In the genomic region with DNA sequence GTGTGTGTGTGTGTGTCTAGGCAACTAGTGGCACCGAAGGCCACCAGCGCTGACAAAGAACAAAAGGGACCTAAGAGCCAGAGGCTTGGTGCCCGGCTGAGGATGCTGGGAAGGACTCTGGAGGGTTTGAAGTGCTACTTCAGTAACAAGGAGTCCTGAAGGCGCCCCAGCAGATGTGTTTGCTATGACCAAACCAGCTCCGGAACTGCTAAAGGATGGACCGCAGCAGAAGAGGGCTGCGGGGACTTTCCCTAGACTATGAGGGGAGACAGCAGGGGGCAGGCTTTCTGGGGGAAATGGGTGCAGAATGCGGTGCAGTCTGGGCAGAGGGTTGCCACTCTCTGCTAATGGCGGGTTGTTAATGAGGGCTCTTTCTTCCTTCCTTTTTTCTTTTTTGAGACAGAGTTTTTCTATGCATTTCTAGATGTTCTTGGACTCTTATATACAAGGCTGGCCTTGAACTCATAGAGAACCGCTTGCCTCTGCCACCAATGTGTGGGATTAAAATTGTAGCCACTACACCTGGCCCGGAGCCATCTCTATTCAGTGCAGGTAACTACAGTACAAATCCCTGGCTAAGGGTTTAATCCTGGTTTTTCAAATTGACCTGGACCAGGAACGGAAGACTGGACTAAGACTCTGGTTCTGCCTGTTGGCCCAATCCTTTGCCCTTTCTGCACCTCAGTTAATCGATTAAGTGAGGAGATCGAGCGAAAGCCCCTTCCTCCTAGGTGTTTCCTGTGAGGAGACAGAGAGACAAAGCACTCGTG, we compare ENCODE assay signal across 8 mouse cellular contexts. TPM values are rescaled to one million over a fixed set of nuclear protein-coding genes. Genes with fewer than 3 reads are reported as not detected.
DNase-seq lines count a peak whose midpoint lies in the region; ATAC-seq and TF ChIP-seq lines count a peak whose summit lies in the region.

No protein-coding gene starts in this region.

- H3K9me3 ChIP-seq in CH12.LX (replicated peaks; ENCODE audit: low read length) = no peaks in the 10 kb centered on the region
- no peaks in the 10 kb centered on the region for H3K9me3 ChIP-seq in forebrain, embryonic 11.5 days (ENCODE audit: control insufficient read depth, low read length)
- H3K9me3 ChIP-seq in kidney, postnatal 0 days (replicated peaks; ENCODE audit: low read length) = no peaks in the 10 kb centered on the region

- WGBS in forebrain, embryonic 11.5 days = 29% methylated on average over 16 of the region's 16 CpGs
- 36% methylated on average over 16 of the region's 16 CpGs for WGBS in kidney, postnatal 0 days
- 35% methylated on average over 15 of the region's 16 CpGs for WGBS in macrophage (ENCODE audit: missing documents)

- no peak for TF ChIP-seq POLR2A in CH12.LX (IDR thresholded peaks at IDR 0.05; ENCODE audit: low read depth, low read length)

- H3K27ac ChIP-seq in CH12.LX (ENCODE audit: insufficient read depth, low read depth) = peak overlapping the region; percentile 71
- peak overlapping the region; percentile 94 for H3K27ac ChIP-seq in forebrain, embryonic 11.5 days (ENCODE audit: low read depth, low read length)
- H3K27ac ChIP-seq in kidney, postnatal 0 days = peak overlapping the region; percentile 93
- H3K27ac ChIP-seq in macrophage = peak overlapping the region; percentile 93

- no peak for ATAC-seq in forebrain, embryonic 11.5 days (replicated peaks; ENCODE audit: low FRiP score)
- no peak for ATAC-seq in kidney, postnatal 0 days (replicated peaks; ENCODE audit: low FRiP score, low read depth)

- dilution Hi-C loops in CH12.LX (cut with MboI; ENCODE audit: extremely low pct_ligation_motif_present, extremely low pct_unique_long_range_greater_than_20kb, low sequenced_read_pairs) = no loop called here

- TF ChIP-seq EP300 in CH12.LX (IDR thresholded peaks at IDR 0.05; ENCODE audit: low read length) = no peak

- H3K9ac ChIP-seq in CH12.LX (ENCODE audit: insufficient read depth, low read depth) = peak overlapping the region; percentile 74
- peak overlapping the region; percentile 69 for H3K9ac ChIP-seq in forebrain, embryonic 11.5 days (ENCODE audit: low read length)
- H3K9ac ChIP-seq in kidney, postnatal 0 days (ENCODE audit: low read depth, low read length) = peak overlapping the region; percentile 62

- peak overlapping the region; percentile 84 for H3K4me2 ChIP-seq in CH12.LX (ENCODE audit: insufficient read depth, low read depth, poor library complexity, severe bottlenecking)
- H3K4me2 ChIP-seq in forebrain, embryonic 11.5 days (ENCODE audit: low read depth, low read length, severe bottlenecking) = peak overlapping the region; percentile 75
- peak overlapping the region; percentile 72 for H3K4me2 ChIP-seq in kidney, postnatal 0 days (ENCODE audit: low read length)

- H3K27me3 ChIP-seq in CH12.LX (replicated peaks) = peaks cover 27% of the 10 kb centered on the region
- H3K27me3 ChIP-seq in forebrain, embryonic 11.5 days (ENCODE audit: control insufficient read depth, insufficient read depth, low read length) = no peaks in the 10 kb centered on the region; the same call in 1 of the 2 replicates
- no peaks in the 10 kb centered on the region for H3K27me3 ChIP-seq in kidney, postnatal 0 days (ENCODE audit: insufficient read depth, low read length)

- TF ChIP-seq RAD21 in CH12.LX (IDR thresholded peaks at IDR 0.05; ENCODE audit: low read depth, low read length) = no peak

- H3K4me1 ChIP-seq in CH12.LX (ENCODE audit: control insufficient read depth in 1 of 2, insufficient read depth in 2 of 2) = peaks cover 10 to 30% of the 10 kb centered on the region in 2 experiments
- H3K4me1 ChIP-seq in forebrain, embryonic 11.5 days (replicated peaks; ENCODE audit: control insufficient read depth, insufficient read depth, low read length) = peaks cover 5% of the 10 kb centered on the region; the same call in 1 of the 2 replicates
- H3K4me1 ChIP-seq in kidney, postnatal 0 days (replicated peaks; ENCODE audit: insufficient read depth, low read length) = peaks cover 5% of the 10 kb centered on the region; the same call in 1 of the 2 replicates

- peaks cover 2 to 18% of the 10 kb centered on the region in 2 experiments for H3K36me3 ChIP-seq in CH12.LX (replicated peaks in 1 of 2; ENCODE audit: control insufficient read depth in 1 of 2, insufficient read depth in 1 of 2, low read length in 1 of 2)
- no peaks in the 10 kb centered on the region for H3K36me3 ChIP-seq in forebrain, embryonic 11.5 days (ENCODE audit: control insufficient read depth, insufficient read depth, low read length)
- no peaks in the 10 kb centered on the region for H3K36me3 ChIP-seq in kidney, postnatal 0 days (ENCODE audit: insufficient read depth, low read length)
- H3K36me3 ChIP-seq in macrophage (ENCODE audit: inconsistent target) = no peaks in the 10 kb centered on the region

- peak; percentile 36 for DNase-seq in gastrocnemius, postnatal 10 days
- no peak for DNase-seq in gastrocnemius, postnatal 25 days
- DNase-seq in CH12.LX (ENCODE audit: extremely low read depth) = peak; percentile 64
- DNase-seq in forebrain, embryonic 11.5 days (ENCODE audit: low spot score) = no peak
- DNase-seq in kidney, postnatal 0 days (ENCODE audit: low spot score) = no peak
- no peak for DNase-seq in embryo, embryonic 9.5 days (ENCODE audit: extremely low spot score)
- no peak for DNase-seq in gastrocnemius, postnatal 14 days

- intact Hi-C loops in gastrocnemius, postnatal 14 days (cut with DNase I; ENCODE audit: low total_unique reads) = no loop called here

- H3K79me2 ChIP-seq in CH12.LX (replicated peaks; ENCODE audit: control insufficient read depth, extremely low read depth, insufficient read depth, poor library complexity, severe bottlenecking) = no peaks in the 10 kb centered on the region; the same call in 1 of the 2 replicates
- H3K79me2 ChIP-seq in macrophage (ENCODE audit: inconsistent target) = no peaks in the 10 kb centered on the region

- H3K4me3 ChIP-seq in CH12.LX (replicated peaks in 1 of 3; ENCODE audit: low read depth in 2 of 3, low read length in 2 of 3, poor library complexity in 1 of 3) (peak overlapping the region; percentile 50 to 65 (median 57)), macrophage (ENCODE audit: inconsistent target) (peak overlapping the region; percentile 65)
- H3K4me3 ChIP-seq in forebrain, embryonic 11.5 days (ENCODE audit: low read depth, low read length) = peak overlapping the region; percentile 57
- peak overlapping the region; percentile 41 for H3K4me3 ChIP-seq in kidney, postnatal 0 days (replicated peaks; ENCODE audit: low read depth, low read length)

- in situ Hi-C loops in CH12.LX (cut with MboI; ENCODE audit: low pct_ligation_motif_present, low pct_unique_long_range_greater_than_20kb, low sequenced_read_pairs) = no loop called here

- TF ChIP-seq CTCF in CH12.LX (conservative IDR thresholded peaks at IDR 0.05 in 1 of 2, IDR thresholded peaks at IDR 0.05 in 1 of 2; ENCODE audit: low read depth in 2 of 2, low read length in 2 of 2) = peak in 1 of 2 experiments; percentile 53; a peak in 2 of 4 replicates
- TF ChIP-seq CTCF in kidney, postnatal 0 days (IDR thresholded peaks at IDR 0.05; ENCODE audit: low read depth) = peak; percentile 40

RNA-seq across cellular contexts. Expression of gene Abhd11, which starts 1.0 kb away (rescaled TPM):
- 10 to 100 TPM; 51.2 to 60.6 TPM for total RNA-seq in gastrocnemius, postnatal 10 days (2021)
- total RNA-seq in gastrocnemius, postnatal 25 days (2021) = 10 to 100 TPM; 57.1 to 58.5 TPM
- 36.0 and 37.1 TPM in 2 replicates for total RNA-seq in CH12.LX (2012; rRNA removed)
- 31.2 and 36.6 TPM in 2 replicates for total RNA-seq in CH12.LX (2014; rRNA removed)
- polyA plus RNA-seq in CH12.LX (2012; ENCODE audit: insufficient read length, low read depth) = 29.2 and 32.1 TPM in 2 replicates
- 38.9 and 39.1 TPM in 2 replicates for polyA plus RNA-seq in forebrain, embryonic 11.5 days (2014; fragmentation: Nextera tagmentation; extraction: Ambion mirVana)
- polyA plus RNA-seq in kidney, postnatal 0 days (2015; fragmentation: Nextera tagmentation; extraction: Ambion mirVana) = 93.7 and 94.5 TPM in 2 replicates
- 10 to 100 TPM in 23 of 26 experiments, 1 to 10 TPM in 3; 8.5 to 35.1 (median 21.1) TPM for total RNA-seq in macrophage (2018; cell fraction: chromatin; rRNA removed)
- total RNA-seq in macrophage (2018; cell fraction: cytosol; rRNA removed) = 10 to 100 TPM in 23 of 26 experiments, 1 to 10 TPM in 3; 7.4 to 17.4 (median 13.1) TPM
- 10 to 100 TPM in 24 of 26 experiments, 1 to 10 TPM in 2; 8.0 to 49.1 (median 19.5) TPM for total RNA-seq in macrophage (2018; cell fraction: nucleus; rRNA removed)
- 9.5 to 22.6 TPM (median 12.8 TPM) in 3 replicates for polyA plus RNA-seq in macrophage (2018)
- 10 to 100 TPM; 64.1 to 69.1 TPM for total RNA-seq in gastrocnemius, postnatal 14 days (2021)

RNA-seq across cellular contexts. Expression of gene Stx1a, which starts 15.3 kb away (rescaled TPM):
- 1 to 10 TPM; 2.0 to 5.1 TPM for total RNA-seq in gastrocnemius, postnatal 10 days (2021)
- 1 to 10 TPM in 1 of 2 experiments, under 1 TPM in 1; 0.69 to 1.5 TPM for total RNA-seq in gastrocnemius, postnatal 25 days (2021)
- total RNA-seq in CH12.LX (2012; rRNA removed) (2.0 and 2.4 TPM in 2 replicates), CH12.LX (2014; rRNA removed) (0.81 and 1.1 TPM in 2 replicates)
- polyA plus RNA-seq in CH12.LX (2012; ENCODE audit: insufficient read length, low read depth) (3.0 and 3.3 TPM in 2 replicates), macrophage (2018) (0.26 to 0.45 TPM (median 0.36 TPM) in 3 replicates)
- polyA plus RNA-seq in forebrain, embryonic 11.5 days (2014; fragmentation: Nextera tagmentation; extraction: Ambion mirVana) = 11.2 and 14.9 TPM in 2 replicates
- polyA plus RNA-seq in kidney, postnatal 0 days (2015; fragmentation: Nextera tagmentation; extraction: Ambion mirVana) = 6.6 and 9.0 TPM in 2 replicates
- 1 to 10 TPM in 18 of 26 experiments, under 1 TPM in 8; 0.34 to 6.6 (median 1.6) TPM for total RNA-seq in macrophage (2018; cell fraction: chromatin; rRNA removed)
- under 1 TPM in 19 of 26 experiments, not detected in 7; 0.03 to 0.44 (median 0.14) TPM for total RNA-seq in macrophage (2018; cell fraction: cytosol; rRNA removed)
- total RNA-seq in macrophage (2018; cell fraction: nucleus; rRNA removed) = 1 to 10 TPM in 8 of 26 experiments, under 1 TPM in 14, not detected in 4; 0.29 to 3.3 (median 0.86) TPM
- total RNA-seq in gastrocnemius, postnatal 14 days (2021) = 1 to 10 TPM; 1.4 to 1.5 TPM

RNA-seq across cellular contexts. Expression of gene Cldn3, which starts 22.0 kb away (rescaled TPM):
- total RNA-seq in gastrocnemius, postnatal 10 days (2021) = not detected
- total RNA-seq in gastrocnemius, postnatal 25 days (2021) = under 1 TPM in 1 of 2 experiments, not detected in 1; 0.21 TPM
- total RNA-seq in CH12.LX (2012; rRNA removed) (not detected in 2 replicates), CH12.LX (2014; rRNA removed) (not detected in 2 replicates)
- polyA plus RNA-seq in CH12.LX (2012; ENCODE audit: insufficient read length, low read depth) (not detected in 2 replicates), macrophage (2018) (not detected in 3 replicates)
- 4.4 and 7.3 TPM in 2 replicates for polyA plus RNA-seq in forebrain, embryonic 11.5 days (2014; fragmentation: Nextera tagmentation; extraction: Ambion mirVana)
- polyA plus RNA-seq in kidney, postnatal 0 days (2015; fragmentation: Nextera tagmentation; extraction: Ambion mirVana) = 72.4 and 72.9 TPM in 2 replicates
- not detected for total RNA-seq in macrophage (2018; cell fraction: chromatin; rRNA removed)
- total RNA-seq in macrophage (2018; cell fraction: cytosol; rRNA removed) = not detected
- not detected for total RNA-seq in macrophage (2018; cell fraction: nucleus; rRNA removed)
- total RNA-seq in gastrocnemius, postnatal 14 days (2021) = under 1 TPM in 1 of 2 experiments, not detected in 1; 0.27 TPM

RNA-seq across cellular contexts. Expression of gene Dnajc30, which starts 56.0 kb away (rescaled TPM):
- total RNA-seq in gastrocnemius, postnatal 10 days (2021) = 10 to 100 TPM; 22.4 to 23.3 TPM
- total RNA-seq in gastrocnemius, postnatal 25 days (2021) = 10 to 100 TPM; 22.0 to 25.2 TPM
- 7.2 and 7.5 TPM in 2 replicates for total RNA-seq in CH12.LX (2012; rRNA removed)
- 4.1 and 4.9 TPM in 2 replicates for total RNA-seq in CH12.LX (2014; rRNA removed)
- 9.2 and 9.6 TPM in 2 replicates for polyA plus RNA-seq in CH12.LX (2012; ENCODE audit: insufficient read length, low read depth)
- 26.2 and 27.1 TPM in 2 replicates for polyA plus RNA-seq in forebrain, embryonic 11.5 days (2014; fragmentation: Nextera tagmentation; extraction: Ambion mirVana)
- polyA plus RNA-seq in kidney, postnatal 0 days (2015; fragmentation: Nextera tagmentation; extraction: Ambion mirVana) = 42.4 and 42.6 TPM in 2 replicates
- total RNA-seq in macrophage (2018; cell fraction: chromatin; rRNA removed) = 10 to 100 TPM in 2 of 26 experiments, 1 to 10 TPM in 23, under 1 TPM in 1; 0.81 to 13.1 (median 5.2) TPM
- total RNA-seq in macrophage (2018; cell fraction: cytosol; rRNA removed) = 10 to 100 TPM; 13.1 to 22.5 (median 18.9) TPM
- total RNA-seq in macrophage (2018; cell fraction: nucleus; rRNA removed) = 10 to 100 TPM in 9 of 26 experiments, 1 to 10 TPM in 17; 1.9 to 16.2 (median 7.1) TPM
- polyA plus RNA-seq in macrophage (2018) = 15.8 to 18.7 TPM (median 18.1 TPM) in 3 replicates
- total RNA-seq in gastrocnemius, postnatal 14 days (2021) = 10 to 100 TPM; 24.0 to 25.8 TPM

RNA-seq across cellular contexts. Expression of gene Bud23, which starts 56.8 kb away (rescaled TPM):
- total RNA-seq in gastrocnemius, postnatal 10 days (2021) = 10 to 100 TPM; 28.6 to 30.3 TPM
- 10 to 100 TPM; 21.7 to 27.4 TPM for total RNA-seq in gastrocnemius, postnatal 25 days (2021)
- 62.1 and 70.0 TPM in 2 replicates for total RNA-seq in CH12.LX (2012; rRNA removed)
- total RNA-seq in CH12.LX (2014; rRNA removed) = 60.7 and 79.1 TPM in 2 replicates
- polyA plus RNA-seq in CH12.LX (2012; ENCODE audit: insufficient read length, low read depth) = 118 and 141 TPM in 2 replicates
- polyA plus RNA-seq in forebrain, embryonic 11.5 days (2014; fragmentation: Nextera tagmentation; extraction: Ambion mirVana) = 142 and 148 TPM in 2 replicates
- polyA plus RNA-seq in kidney, postnatal 0 days (2015; fragmentation: Nextera tagmentation; extraction: Ambion mirVana) = 80.4 and 85.2 TPM in 2 replicates
- total RNA-seq in macrophage (2018; cell fraction: chromatin; rRNA removed) = 100 to 1,000 TPM in 18 of 26 experiments, 10 to 100 TPM in 8; 57.5 to 179 (median 125) TPM
- total RNA-seq in macrophage (2018; cell fraction: cytosol; rRNA removed) = 10 to 100 TPM; 15.9 to 30.2 (median 24.7) TPM
- 100 to 1,000 TPM in 1 of 26 experiments, 10 to 100 TPM in 25; 18.2 to 137 (median 54.9) TPM for total RNA-seq in macrophage (2018; cell fraction: nucleus; rRNA removed)
- 26.6 to 49.6 TPM (median 28.5 TPM) in 3 replicates for polyA plus RNA-seq in macrophage (2018)
- total RNA-seq in gastrocnemius, postnatal 14 days (2021) = 10 to 100 TPM; 24.7 to 33.0 TPM

Comparison
In these comparisons a context has a peak if more than half of its experiments do, and no peak if none do; other contexts are left out.
1. DNase-seq: peak in gastrocnemius, postnatal 10 days (single experiment) and CH12.LX (single experiment); none in gastrocnemius, postnatal 25 days (single experiment), forebrain, embryonic 11.5 days (single experiment), kidney, postnatal 0 days (single experiment), embryo, embryonic 9.5 days (single experiment) and gastrocnemius, postnatal 14 days (single experiment).
2. Peak in every context shown above with its lines, with median percentiles within 50 percentile points of each other: H3K27ac ChIP-seq, H3K4me2 ChIP-seq, H3K4me3 ChIP-seq and H3K9ac ChIP-seq.